Mouse (Mus musculus) spleen, postnatal 4 days (tissue): ENCODE measurements at regions not wholly inside any gene's neighbourhood (a gene's known extent, or its start where the extent isn't known, plus 50 kb on each side); places are given as distances from the start of the nearest gene placed in this dataset.

Source experiments
- DNase-seq, 2 experiments: peaks; one replicate each; pipeline ENCODE4 v3.0.0; 2022; ENCODE audit warnings: low spot score in 2 of 2

- DNase-seq = no peak
Observed at GRCm38 (mm10) chr19:28732998-28733397, 53.1 kb upstream of the Glis3 start.

GRCm38 (mm10) chr19:28733781-28734180 lies 53.9 kb upstream of the Glis3 start:
- DNase-seq = no peak

GRCm38 (mm10) chr19:28743176-28743793 lies 63.4 kb upstream of the Glis3 start:
- peak in 1 of 2 experiments; percentile 15 for DNase-seq

GRCm38 (mm10) chr19:28745105-28745504 lies 65.2 kb upstream of the Glis3 start:
- no peak for DNase-seq

- DNase-seq = no peak
Observed at GRCm38 (mm10) chr19:28745534-28745933, 65.7 kb upstream of the Glis3 start.

DNA sequence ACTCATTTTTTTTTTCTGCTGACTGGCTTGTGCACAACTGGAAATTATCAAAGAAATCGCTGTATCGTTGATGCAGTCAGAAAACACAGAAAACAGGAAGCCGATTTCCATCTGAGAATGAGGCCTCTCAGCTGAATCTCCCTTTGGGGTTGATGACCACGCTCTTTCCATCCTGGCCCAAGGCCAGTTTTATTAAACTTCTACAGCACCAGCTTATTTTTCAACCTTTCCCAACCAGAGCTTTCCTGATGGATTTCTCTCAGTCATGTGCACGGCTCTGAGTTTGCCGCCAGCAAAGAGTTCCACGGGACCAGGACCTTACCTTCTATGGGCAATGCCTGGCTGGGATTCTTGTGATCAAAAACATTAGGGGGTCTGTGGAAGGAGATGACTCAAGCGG lies 71.2 kb upstream of the Glis3 start:
- no peak for DNase-seq

DNA sequence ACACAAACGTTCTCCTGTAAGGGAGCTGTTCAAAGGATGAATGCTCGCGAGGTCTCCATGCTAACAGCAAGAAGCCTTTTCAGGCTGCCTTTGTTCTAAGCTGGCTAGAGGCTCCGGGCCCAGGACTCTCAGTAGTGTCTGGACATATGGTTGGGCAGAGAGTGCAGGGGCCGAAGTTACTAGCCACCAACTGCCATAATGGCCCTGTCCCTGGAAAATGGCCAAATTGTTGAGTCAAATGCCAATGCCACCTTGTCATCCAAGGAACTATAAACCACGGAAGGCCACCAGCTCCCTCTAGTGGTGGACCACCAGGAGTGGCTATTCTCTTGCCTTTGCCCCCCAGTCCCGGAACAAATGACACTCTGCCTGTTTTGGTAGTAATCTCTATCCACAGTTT lies 76.0 kb upstream of the Slc1a1 start:
- DNase-seq = peak; percentile 18 to 74

- DNase-seq = peak in 1 of 2 experiments; percentile 30
Observed at GRCm38 (mm10) chr19:28764795-28765360, 70.0 kb upstream of the Slc1a1 start.

GRCm38 (mm10) chr19:28768218-28768617 lies 66.6 kb upstream of the Slc1a1 start:
- DNase-seq = peak in 1 of 2 experiments; percentile 5

DNA sequence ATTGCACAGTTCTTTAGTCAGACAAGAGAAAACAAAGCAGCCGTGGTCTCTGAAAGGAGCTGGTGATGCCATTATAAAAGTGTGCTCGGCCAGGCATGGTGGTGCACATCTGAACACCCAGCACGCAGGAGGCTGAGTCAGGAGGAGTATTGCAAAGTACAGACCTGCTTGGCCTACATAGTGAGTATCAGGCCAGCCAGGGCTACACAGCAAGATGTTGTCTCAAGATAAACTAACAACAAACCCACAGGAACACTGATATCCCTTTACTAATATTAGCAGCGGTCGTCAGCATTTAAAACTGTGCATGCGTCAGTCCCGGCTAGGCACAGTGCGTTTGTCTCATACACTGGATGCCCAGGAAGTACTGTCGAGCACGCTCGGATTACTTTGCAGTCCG lies 64.4 kb upstream of the Slc1a1 start:
- DNase-seq = peak in 1 of 2 experiments; percentile 31

GRCm38 (mm10) chr19:28771836-28772235 lies 63.0 kb upstream of the Slc1a1 start:
- peak in 1 of 2 experiments; percentile 31 for DNase-seq

- DNase-seq = peak; percentile 36 to 58
Observed at GRCm38 (mm10) chr19:28772840-28773570, 61.8 kb upstream of the Slc1a1 start.

DNA sequence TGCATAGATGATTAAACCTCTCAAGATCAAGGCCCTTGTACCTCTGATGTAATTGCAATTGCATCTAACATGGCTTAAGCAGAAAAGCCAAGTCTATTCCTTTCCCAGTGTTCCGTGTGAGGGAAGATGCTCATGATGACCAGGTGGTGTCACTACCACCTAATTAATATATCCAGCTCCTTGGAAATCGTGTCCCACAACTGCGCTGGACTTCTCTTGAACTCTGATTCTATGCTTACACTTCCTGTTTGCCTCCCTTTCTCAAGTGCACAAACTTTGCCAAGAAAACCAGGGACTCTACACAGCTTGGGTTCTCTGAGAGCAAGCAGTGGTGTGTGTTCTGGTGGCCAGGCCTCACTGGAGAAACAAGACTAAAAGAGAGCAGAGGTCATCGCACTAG lies 58.0 kb upstream of the Slc1a1 start:
- peak in 1 of 2 experiments; percentile 29 for DNase-seq

GRCm38 (mm10) chr19:28777674-28778073 lies 57.2 kb upstream of the Slc1a1 start:
- no peak for DNase-seq

DNA sequence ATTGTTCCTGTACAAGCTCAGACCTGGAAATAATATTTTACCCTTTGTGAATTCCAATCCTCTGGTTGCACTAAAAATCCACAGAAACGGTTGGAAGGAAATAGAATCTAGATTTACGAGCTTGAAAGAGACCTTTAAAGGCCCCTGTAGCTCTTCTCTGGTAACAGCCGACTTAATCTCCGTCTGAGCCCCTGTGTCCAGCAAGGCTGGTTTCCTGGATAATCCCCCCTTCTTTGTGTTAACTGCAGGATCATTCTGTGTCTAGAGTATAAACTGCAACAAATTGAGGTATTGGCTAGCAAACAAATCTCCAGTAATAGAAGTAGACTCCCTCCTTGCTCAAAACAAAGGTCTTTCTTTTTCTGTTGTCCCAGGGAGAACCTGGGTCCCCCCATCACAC lies 56.5 kb upstream of the Slc1a1 start:
- no peak for DNase-seq

DNA sequence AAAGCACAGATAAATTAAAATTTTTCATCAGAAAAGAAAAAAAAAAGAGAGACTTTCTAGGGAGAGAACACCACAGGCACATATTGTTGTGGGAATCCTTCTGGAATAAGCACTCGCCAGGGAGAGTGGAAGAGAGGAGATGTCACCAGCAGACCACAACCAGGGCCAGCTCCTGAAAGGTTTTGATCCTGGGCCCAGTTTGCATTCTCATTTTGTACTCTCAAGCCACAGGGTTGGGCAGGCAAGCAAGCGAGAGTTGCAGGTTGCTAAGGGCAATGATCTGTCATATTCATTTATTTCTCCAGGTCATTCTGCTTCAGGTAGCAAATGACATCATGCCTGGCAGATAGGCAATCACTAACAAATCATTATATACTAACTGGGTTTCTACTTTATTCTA lies 52.9 kb upstream of the Slc1a1 start:
- peak in 1 of 2 experiments; percentile 20 for DNase-seq
